Mouse (Mus musculus) adrenal gland, adult 8-10 months (tissue): ENCODE data around the gene Padi6. TPM values are rescaled to one million over a fixed set of nuclear protein-coding genes. Genes with fewer than 3 reads are reported as not detected.

Experiments used
- DNase-seq: peaks from one replicate; pipeline ENCODE4 v3.0.0; 2022
- microRNA-seq, 2 experiments: library from miRNA; unstranded; fragments of <30 nt; microRNA quantifications; one replicate each; pipeline ENCODE4 v1.2.0; 2022
- total RNA-seq, 4 experiments: library from RNA; stranded (reverse); gene quantifications; 2 replicates each; pipeline ENCODE4 v1.2.4; 2022

Padi6 gene
- total RNA-seq, 4 experiments from 2014 or later, result not detected

DNA sequence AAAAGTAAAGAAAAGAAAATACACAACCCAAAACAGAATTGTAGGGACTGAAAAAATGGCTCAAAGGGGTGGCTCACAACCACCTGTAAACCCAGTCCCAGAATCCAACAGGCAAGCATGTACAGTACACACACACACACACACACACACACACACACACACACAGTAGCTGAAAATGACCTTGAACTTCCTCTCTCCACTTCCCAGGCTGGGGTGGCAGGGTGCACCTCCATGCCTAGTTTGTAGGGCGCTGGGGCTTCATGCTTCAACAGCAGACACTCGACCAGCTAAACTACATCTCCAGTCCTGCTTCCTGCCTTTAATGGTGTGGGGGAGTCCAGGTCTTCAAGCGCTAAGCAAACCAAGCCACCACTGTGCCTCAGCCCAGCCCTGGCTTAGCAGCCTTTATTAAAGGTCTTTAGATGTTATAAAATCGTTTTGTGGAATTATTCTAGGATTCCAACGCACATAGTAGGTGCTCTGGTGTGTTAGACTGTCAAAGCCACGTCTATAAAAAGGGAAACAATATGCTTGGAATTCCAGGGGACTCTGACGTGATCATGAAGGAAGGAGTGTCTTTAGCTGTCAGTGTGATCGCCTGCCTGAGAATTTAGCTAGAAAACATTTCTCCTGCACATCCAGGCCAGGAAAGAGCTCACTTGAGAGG lies 61.6 kb downstream of the Padi6 start:
- no peak for DNase-seq

DNA sequence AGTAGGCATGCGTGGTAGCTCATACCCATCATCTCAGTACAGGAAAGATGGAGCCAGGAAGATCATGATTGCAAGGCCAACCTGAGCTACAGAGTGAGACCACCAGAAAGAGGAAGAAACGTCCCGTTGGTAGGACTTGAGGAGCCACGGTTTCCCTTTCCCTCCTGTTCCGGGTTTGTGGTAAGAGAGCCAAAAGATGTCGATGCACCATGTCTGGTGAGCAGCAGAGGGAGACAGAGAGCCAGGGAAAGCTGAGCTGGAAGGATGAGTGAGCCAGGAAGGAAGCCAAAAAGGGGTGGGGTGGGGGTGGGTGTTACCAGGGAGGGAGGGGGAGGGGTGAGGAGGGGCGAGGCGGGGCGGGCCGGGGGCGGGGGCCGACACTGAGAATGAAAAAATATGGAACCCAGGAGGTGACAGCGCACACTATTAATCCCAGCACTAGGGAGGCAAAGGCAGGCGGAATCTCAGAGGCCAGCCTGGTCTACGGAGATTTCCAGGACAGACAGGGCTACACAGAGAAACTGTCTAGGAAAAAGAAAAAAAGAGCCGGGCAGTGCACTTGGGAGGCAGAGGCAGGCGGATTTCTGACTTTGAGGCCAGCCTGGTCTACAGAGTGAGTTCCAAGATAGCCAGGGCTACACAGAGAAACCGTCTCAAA lies 62.6 kb downstream of the Padi6 start:
- no peak for DNase-seq

GRCm38 (mm10) chr4:140679038-140679437 lies 63.4 kb downstream of the Padi6 start:
- no peak for DNase-seq

Small RNAs within 50 kb of the gene (microRNA-seq; reads per million reads assigned to microRNA genes)
- gene Gm23045 (0 reads per million in 2 experiments), gene Gm25951 (0 reads per million in 2 experiments)

Other genes with a start within 250 kb of the Padi6 start
- gene Arhgef10l, start 76.6 kb downstream of the Padi6 start, total RNA-seq, result 10 to 100 TPM; 13.3 to 46.3 (median 28.5) TPM
- gene Rcc2, start 42.1 kb downstream of the Padi6 start, total RNA-seq, result 10 to 100 TPM; 71.0 to 87.5 (median 77.3) TPM
- 1 to 10 TPM in 1 of 4 experiments, under 1 TPM in 3; 0.27 to 1.1 (median 0.35) TPM for gene Padi4, start 31.6 kb upstream of the Padi6 start, total RNA-seq
- not detected for gene Padi3, start 68.0 kb upstream of the Padi6 start, total RNA-seq
- not detected for gene Padi1, start 103.1 kb upstream of the Padi6 start, total RNA-seq
- gene Padi2, start 163.7 kb upstream of the Padi6 start, total RNA-seq, result 1 to 10 TPM; 2.4 to 3.1 (median 2.8) TPM
- gene Sdhb, start 218.6 kb upstream of the Padi6 start, total RNA-seq, result 100 to 1,000 TPM; 248 to 401 (median 344) TPM
- gene Atp13a2, start 244.2 kb upstream of the Padi6 start, total RNA-seq, result 10 to 100 TPM; 40.4 to 56.6 (median 46.2) TPM